Mouse (Mus musculus): Measurements from ENCODE around the gene Ddx4. TPM values are rescaled to one million over a fixed set of nuclear protein-coding genes. Genes with fewer than 3 reads are reported as not detected.

Gene Ddx4
- total RNA-seq, 1 experiment: 4.8 TPM

DNA sequence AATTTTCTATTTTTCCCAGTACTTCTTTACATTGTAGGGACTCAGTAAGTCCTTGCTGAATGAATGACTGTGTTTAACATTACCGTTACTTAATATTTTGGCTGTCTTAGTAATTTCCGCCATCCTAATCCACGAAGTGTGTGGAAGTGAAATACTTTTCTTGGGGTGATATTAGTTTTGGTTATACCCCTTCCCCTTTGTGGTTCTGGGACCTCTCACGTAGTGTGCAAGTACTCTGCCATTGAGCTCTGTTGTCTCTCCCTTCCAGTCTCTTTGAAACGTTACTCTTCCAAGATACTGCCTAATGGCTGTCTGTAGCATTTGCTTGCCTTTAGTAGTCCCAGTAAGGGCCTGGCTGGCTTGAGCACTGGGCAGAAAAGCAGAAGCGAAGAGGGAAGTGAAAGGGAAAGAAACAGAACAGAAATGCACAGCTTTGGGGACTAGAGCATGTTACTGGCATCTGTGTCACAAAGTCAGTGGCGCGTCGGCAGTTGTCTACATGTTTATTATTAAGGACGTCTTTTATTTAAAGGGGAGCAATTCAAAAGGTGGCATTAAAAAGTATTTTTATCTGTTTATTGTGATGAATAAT, 14.3 kb upstream of the Ddx4 start:
- H3K27ac ChIP-seq (ENCODE audit: insufficient read depth, low read depth, low read length, poor library complexity, severe bottlenecking): no peak overlapping the region
- no peaks in the 10 kb centered on the region for H3K9me3 ChIP-seq (ENCODE audit: control insufficient read depth, insufficient read depth, low read depth, low read length)
- in situ Hi-C loops (cut with MboI; ENCODE audit: low sequenced_read_pairs in 2 of 2, unreplicated experiment in 2 of 2): no loop called here
- peaks cover 0 to 1% of the 10 kb centered on the region in 2 experiments; a peak in 1 of 4 replicates for H3K4me1 ChIP-seq (ENCODE audit: control insufficient read depth in 2 of 2, insufficient read depth in 2 of 2, low read length in 2 of 2, poor library complexity in 1 of 2)
- TF ChIP-seq ZNF384 (IDR thresholded peaks at IDR 0.05; ENCODE audit: low read depth, low read length) (no peak), ZC3H11A (IDR thresholded peaks at IDR 0.05; ENCODE audit: borderline replicate concordance, low read depth, low read length) (no peak), CHD2 (IDR thresholded peaks at IDR 0.05; ENCODE audit: low read depth, low read length) (no peak), HCFC1 (IDR thresholded peaks at IDR 0.05; ENCODE audit: borderline replicate concordance, insufficient read depth, low read length) (no peak)
- DNase-seq (ENCODE audit: low read depth, low spot score): no peak
- H3K4me3 ChIP-seq (ENCODE audit: insufficient read depth in 1 of 2, low read depth in 1 of 2, low read length in 2 of 2, poor library complexity in 1 of 2, severe bottlenecking in 1 of 2): no peak overlapping the region
- H3K9ac ChIP-seq (ENCODE audit: insufficient read depth, low read depth, low read length, poor library complexity, severe bottlenecking): no peak overlapping the region
- no peaks in the 10 kb centered on the region; the same call in none of the 2 replicates for H3K36me3 ChIP-seq (ENCODE audit: control insufficient read depth, insufficient read depth, low read length, poor library complexity, severe bottlenecking)

DNA sequence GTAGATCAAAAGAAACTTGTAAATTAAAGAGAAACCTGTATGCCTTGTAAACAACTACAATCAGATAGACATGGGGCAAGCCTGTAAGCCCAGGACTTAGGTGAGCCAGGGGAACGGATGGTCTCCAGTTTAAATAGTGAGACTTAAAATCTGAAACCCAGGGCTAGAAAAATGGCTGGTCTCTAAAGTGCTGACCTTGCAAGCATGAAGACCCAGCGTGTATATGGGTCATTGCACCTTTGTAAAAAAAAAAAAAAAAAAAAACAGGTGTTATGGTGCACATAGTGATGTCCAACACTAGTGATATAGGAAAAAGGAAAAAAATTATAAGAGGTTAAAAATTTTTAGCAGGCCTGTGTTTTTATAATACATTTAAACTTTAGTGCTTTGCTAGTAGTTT, 9.4 kb upstream of the Ddx4 start:
- in situ Hi-C loops (cut with MboI; ENCODE audit: low sequenced_read_pairs in 2 of 2, unreplicated experiment in 2 of 2): no loop called here
- DNase-seq (ENCODE audit: low read depth, low spot score): no peak
- Histone ChIP-seq H3K9ac (ENCODE audit: insufficient read depth, low read depth, low read length, poor library complexity, severe bottlenecking) (no peak overlapping the region), H3K9me3 (ENCODE audit: control insufficient read depth, insufficient read depth, low read depth, low read length) (no peaks in the 10 kb centered on the region), H3K27ac (ENCODE audit: insufficient read depth, low read depth, low read length, poor library complexity, severe bottlenecking) (no peak overlapping the region), H3K4me3 (ENCODE audit: insufficient read depth in 1 of 2, low read depth in 1 of 2, low read length in 2 of 2, poor library complexity in 1 of 2, severe bottlenecking in 1 of 2) (no peak overlapping the region), H3K36me3 (ENCODE audit: control insufficient read depth, insufficient read depth, low read length, poor library complexity, severe bottlenecking) (no peaks in the 10 kb centered on the region), H3K4me1 (ENCODE audit: control insufficient read depth in 2 of 2, insufficient read depth in 2 of 2, low read length in 2 of 2, poor library complexity in 1 of 2) (peaks cover 0 to 4% of the 10 kb centered on the region in 2 experiments; a peak in 1 of 4 replicates)
- TF ChIP-seq MAFK (IDR thresholded peaks at IDR 0.05; ENCODE audit: insufficient read depth, low read depth, low read length) (peak; percentile 65), CHD2 (IDR thresholded peaks at IDR 0.05; ENCODE audit: low read depth, low read length) (no peak)

- TF ChIP-seq CHD2 (IDR thresholded peaks at IDR 0.05; ENCODE audit: low read depth, low read length): 0 out of 2 replicates have a peak, but pooled peaks have one; percentile 25
- no peak for TF ChIP-seq ZNF384 (IDR thresholded peaks at IDR 0.05; ENCODE audit: low read depth, low read length)
- TF ChIP-seq MAFK (IDR thresholded peaks at IDR 0.05; ENCODE audit: insufficient read depth, low read depth, low read length): no peak
- no peak for TF ChIP-seq ZC3H11A (IDR thresholded peaks at IDR 0.05; ENCODE audit: borderline replicate concordance, low read depth, low read length)
- peak; percentile 96 for TF ChIP-seq HCFC1 (IDR thresholded peaks at IDR 0.05; ENCODE audit: borderline replicate concordance, insufficient read depth, low read length)
- Histone ChIP-seq H3K27ac (ENCODE audit: insufficient read depth, low read depth, low read length, poor library complexity, severe bottlenecking) (no peak within 1 kb of the TSS), H3K36me3 (ENCODE audit: control insufficient read depth, insufficient read depth, low read length, poor library complexity, severe bottlenecking) (no peaks in the 10 kb centered on the region), H3K4me3 (ENCODE audit: insufficient read depth in 1 of 2, low read depth in 1 of 2, low read length in 2 of 2, poor library complexity in 1 of 2, severe bottlenecking in 1 of 2) (peak within 1 kb of the TSS; percentile 85 to 90), H3K9ac (ENCODE audit: insufficient read depth, low read depth, low read length, poor library complexity, severe bottlenecking) (peak within 1 kb of the TSS; percentile 78), H3K4me1 (ENCODE audit: control insufficient read depth in 2 of 2, insufficient read depth in 2 of 2, low read length in 2 of 2, poor library complexity in 1 of 2) (peaks cover 0 to 4% of the 10 kb centered on the region in 2 experiments; a peak in 1 of 4 replicates), H3K9me3 (ENCODE audit: control insufficient read depth, insufficient read depth, low read depth, low read length) (no peaks in the 10 kb centered on the region)
- in situ Hi-C loops (cut with MboI; ENCODE audit: low sequenced_read_pairs in 2 of 2, unreplicated experiment in 2 of 2): no loop called here
- peak; percentile 96 for DNase-seq (ENCODE audit: low read depth, low spot score)
These were observed 8.5 kb upstream of the Ddx4 start, which contains the start of gene Slc38a9 for GRCm38 (mm10) chr13:112660574-112661381. Gene Slc38a9, plus strand, starts transcription at chr13:112660751.

DNA sequence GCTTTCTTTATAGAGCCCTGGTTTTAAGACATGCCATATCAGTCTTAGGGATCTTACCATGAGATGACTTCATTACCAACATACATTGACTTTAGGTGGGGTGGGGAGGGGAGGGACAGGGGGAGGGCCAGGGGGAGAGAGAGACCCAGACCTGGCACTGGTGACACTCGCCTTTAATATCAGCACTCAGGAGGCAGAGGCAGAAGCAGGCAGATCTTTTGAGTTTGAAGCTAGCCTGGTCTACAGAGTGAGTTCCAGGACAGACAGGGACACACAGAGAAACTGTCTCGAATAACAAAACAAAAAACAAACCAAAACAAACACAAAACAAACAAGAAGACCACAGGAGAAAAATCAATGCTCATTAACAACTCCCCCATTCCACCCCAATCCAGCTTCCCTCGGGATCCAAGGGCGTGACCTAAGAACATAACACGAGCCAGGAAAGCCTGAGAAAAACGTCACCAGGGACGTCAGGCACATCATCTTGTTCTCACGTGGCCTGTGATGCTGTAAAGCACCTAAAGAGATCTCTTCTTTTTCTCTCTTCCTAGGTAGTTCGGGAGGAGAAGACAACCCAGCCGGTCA, 7.8 kb upstream of the Ddx4 start:
- no peaks in the 10 kb centered on the region for H3K36me3 ChIP-seq (ENCODE audit: control insufficient read depth, insufficient read depth, low read length, poor library complexity, severe bottlenecking)
- peak overlapping the region; percentile 70 to 86 for H3K4me3 ChIP-seq (ENCODE audit: insufficient read depth in 1 of 2, low read depth in 1 of 2, low read length in 2 of 2, poor library complexity in 1 of 2, severe bottlenecking in 1 of 2)
- no peak for TF ChIP-seq ZNF384 (IDR thresholded peaks at IDR 0.05; ENCODE audit: low read depth, low read length)
- no peak for TF ChIP-seq MAFK (IDR thresholded peaks at IDR 0.05; ENCODE audit: insufficient read depth, low read depth, low read length)
- in situ Hi-C loops (cut with MboI; ENCODE audit: low sequenced_read_pairs in 2 of 2, unreplicated experiment in 2 of 2): no loop called here
- no peak overlapping the region for H3K27ac ChIP-seq (ENCODE audit: insufficient read depth, low read depth, low read length, poor library complexity, severe bottlenecking)
- peak overlapping the region; percentile 78 for H3K9ac ChIP-seq (ENCODE audit: insufficient read depth, low read depth, low read length, poor library complexity, severe bottlenecking)
- H3K4me1 ChIP-seq (ENCODE audit: control insufficient read depth in 2 of 2, insufficient read depth in 2 of 2, low read length in 2 of 2, poor library complexity in 1 of 2): peaks cover 0 to 4% of the 10 kb centered on the region in 2 experiments; a peak in 1 of 4 replicates
- DNase-seq (ENCODE audit: low read depth, low spot score): no peak
- H3K9me3 ChIP-seq (ENCODE audit: control insufficient read depth, insufficient read depth, low read depth, low read length): no peaks in the 10 kb centered on the region

All from ES-E14 (cell line).